Mouse (Mus musculus) spleen, adult 12 weeks (tissue): ENCODE results near the gene Olfr1281.
"Not testable (repeated sequence)": the region's sequence is repeated elsewhere in the genome, so short reads cannot be mapped to it uniquely, and the experiment has no call there.

Source experiments
- DNase-seq: peaks from one replicate; pipeline ENCODE4 v3.0.0; 2022; ENCODE audit warnings: low spot score

Gene Olfr1281

DNA sequence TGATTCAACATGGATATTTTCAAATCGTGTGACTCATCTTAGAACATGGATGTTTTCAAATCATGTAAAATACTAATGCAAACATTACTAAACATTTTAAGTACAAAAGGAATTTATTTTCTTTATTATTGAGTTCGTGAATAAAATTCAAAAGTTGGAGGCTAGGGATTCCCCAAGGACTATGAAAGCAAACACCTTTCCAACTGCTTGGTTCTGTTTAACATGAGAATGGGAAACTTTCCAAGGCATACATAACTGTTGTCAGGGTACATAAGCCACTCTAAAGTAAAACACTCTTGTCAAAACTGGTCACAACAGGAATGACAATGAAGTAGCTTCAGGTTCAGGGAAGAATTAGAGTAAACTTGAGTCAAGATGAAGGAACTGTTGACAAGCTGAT, at the start of gene Olfr1281:
Gene Olfr1281, plus strand, starts transcription at position 301 of the 400 bp plus-strand sequence.
- DNase-seq, result no peak

GRCm38 (mm10) chr2:111289836-111290235, 36.5 kb upstream of the Olfr1281 start, which contains the start of gene Olfr1278:
TSS of gene Olfr1278 (plus strand) at chr2:111290136.
- DNase-seq, result no peak

DNA sequence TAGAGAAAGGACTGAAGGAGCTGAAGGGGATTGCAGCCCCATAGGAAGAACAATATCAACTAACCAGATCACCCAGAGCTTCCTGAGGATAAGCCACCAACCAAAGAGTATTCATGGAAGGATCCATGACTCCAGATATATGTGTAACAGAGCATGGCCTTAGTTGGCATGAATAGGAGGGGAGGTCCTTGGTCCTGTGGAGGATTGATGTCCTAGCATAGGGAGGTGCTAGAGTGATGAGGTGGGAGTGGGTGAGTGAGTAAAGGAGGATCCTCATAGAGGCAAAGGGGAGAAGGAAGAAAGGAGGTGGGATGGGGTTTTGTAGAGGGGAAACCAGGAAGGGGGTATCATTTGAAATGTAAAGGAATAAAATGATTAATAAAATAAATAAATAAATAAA, 27.8 kb upstream of the Olfr1281 start:
- DNase-seq, result no peak

GRCm38 (mm10) chr2:111300374-111300773, 25.9 kb upstream of the Olfr1281 start, which contains the start of gene Olfr1279:
TSS of gene Olfr1279 (plus strand) at chr2:111300635.
- no peak for DNase-seq

- no peak for DNase-seq
Measured at GRCm38 (mm10) chr2:111313717-111314116, 12.6 kb upstream of the Olfr1281 start, which contains the start of gene Olfr1280. TSS of gene Olfr1280 (plus strand) at chr2:111314017.

DNA sequence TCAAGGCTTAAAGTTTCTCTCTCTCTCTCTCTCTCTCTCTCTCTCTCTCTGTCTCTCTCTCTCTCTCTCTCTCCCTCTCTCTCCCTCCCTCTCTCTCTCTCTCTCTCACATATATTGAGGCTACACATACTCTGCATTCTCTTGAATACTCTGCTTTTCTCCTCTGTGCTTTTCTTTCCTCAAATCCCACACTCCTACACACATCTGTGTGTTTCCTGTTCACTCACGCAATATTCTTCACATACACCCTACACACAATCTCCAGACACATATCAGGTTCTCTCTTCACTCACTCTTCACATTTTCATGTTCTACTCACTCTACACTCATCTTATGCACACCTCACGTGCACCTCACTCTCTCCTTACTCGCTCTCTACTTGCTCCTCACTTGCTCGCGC, 7.4 kb downstream of the Olfr1281 start:
- not testable (repeated sequence) for DNase-seq

GRCm38 (mm10) chr2:111335976-111336375, 9.7 kb downstream of the Olfr1281 start, which contains the start of gene Olfr1282:
TSS of gene Olfr1282 (minus strand) at chr2:111336076.
- no peak for DNase-seq

- no peak for DNase-seq
Measured at GRCm38 (mm10) chr2:111366490-111366889, 40.2 kb downstream of the Olfr1281 start, which contains the start of gene Olfr1283. TSS of gene Olfr1283 (plus strand) at chr2:111366790.

DNA sequence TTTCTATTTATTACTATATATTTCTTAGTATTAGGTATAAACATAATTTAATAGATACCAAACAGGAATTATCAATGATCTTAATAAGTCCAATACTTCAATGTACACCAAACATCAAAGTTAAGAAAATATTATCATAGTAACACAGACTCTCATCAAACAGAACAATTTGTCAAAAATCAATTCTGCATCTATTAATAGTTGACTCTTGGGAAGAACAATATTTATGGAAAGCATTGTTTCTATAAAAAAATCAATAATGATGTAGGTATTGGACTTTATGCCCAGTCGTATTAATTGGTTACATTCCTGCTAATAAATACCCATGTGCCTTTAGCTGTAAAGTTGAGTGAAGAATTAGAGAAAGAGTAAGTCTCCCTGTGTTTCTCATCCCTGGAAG, 48.9 kb downstream of the Olfr1281 start, which contains the start of gene Olfr1284:
Gene Olfr1284, plus strand, starts transcription at position 301 of the 400 bp plus-strand sequence.
- DNase-seq, result no peak
